Mouse (Mus musculus): Measurements from ENCODE around the gene Rasgef1b. TPM values are rescaled to one million over a fixed set of nuclear protein-coding genes. Genes with fewer than 3 reads are reported as not detected.

The Rasgef1b gene
- total and polyA plus RNA-seq, 3 experiments: 0.17 to 0.26 (median 0.21) TPM

GRCm38 (mm10) chr5:99286024-99286423 is 442.8 kb downstream of the Rasgef1b start:
- H3K36me3 ChIP-seq (replicated peaks in 1 of 2; ENCODE audit: control insufficient read depth in 1 of 2, insufficient read depth in 1 of 2, low read length in 1 of 2): no peaks in the 10 kb centered on the region
- dilution Hi-C loops (cut with MboI; ENCODE audit: extremely low pct_ligation_motif_present, extremely low pct_unique_long_range_greater_than_20kb, low sequenced_read_pairs): no loop called here
- H3K4me2 ChIP-seq (ENCODE audit: insufficient read depth, low read depth, poor library complexity, severe bottlenecking): no peak overlapping the region
- no peaks in the 10 kb centered on the region for H3K27me3 ChIP-seq (replicated peaks)
- TF ChIP-seq TBP (conservative IDR thresholded peaks at IDR 0.05; ENCODE audit: low read depth, low read length): no peak
- TF ChIP-seq JUND (conservative IDR thresholded peaks at IDR 0.05; ENCODE audit: low read depth, low read length): no peak
- no peak for TF ChIP-seq ZC3H11A (IDR thresholded peaks at IDR 0.05; ENCODE audit: low read depth, low read length)
- TF ChIP-seq ELF1 (IDR thresholded peaks at IDR 0.05; ENCODE audit: low read depth, low read length): no peak
- no peak for TF ChIP-seq UBTF (IDR thresholded peaks at IDR 0.05; ENCODE audit: low read depth, low read length)
- no peak for TF ChIP-seq RAD21 (IDR thresholded peaks at IDR 0.05; ENCODE audit: low read depth, low read length)
- TF ChIP-seq POLR2A (IDR thresholded peaks at IDR 0.05; ENCODE audit: low read depth, low read length): no peak
- TF ChIP-seq MEF2A (IDR thresholded peaks at IDR 0.05; ENCODE audit: borderline replicate concordance, low read depth, low read length): no peak
- no peak for TF ChIP-seq ZKSCAN1 (IDR thresholded peaks at IDR 0.05; ENCODE audit: borderline replicate concordance, low read depth, low read length)
- no peak for TF ChIP-seq MYC (IDR thresholded peaks at IDR 0.05; ENCODE audit: low read depth, low read length)
- no peak for TF ChIP-seq ZMIZ1 (IDR thresholded peaks at IDR 0.05; ENCODE audit: low read depth, low read length)
- TF ChIP-seq KAT2A (IDR thresholded peaks at IDR 0.05; ENCODE audit: insufficient replicate concordance, low read length): no peak
- in situ Hi-C loops (cut with MboI; ENCODE audit: low pct_ligation_motif_present, low pct_unique_long_range_greater_than_20kb, low sequenced_read_pairs): no loop called here
- peaks cover 0 to 8% of the 10 kb centered on the region in 2 experiments; a peak in 2 of 4 replicates for H3K4me1 ChIP-seq (ENCODE audit: control insufficient read depth in 1 of 2, insufficient read depth in 2 of 2)
- no peak overlapping the region for H3K27ac ChIP-seq (ENCODE audit: insufficient read depth, low read depth)
- no peaks in the 10 kb centered on the region for H3K79me2 ChIP-seq (replicated peaks; ENCODE audit: control insufficient read depth, extremely low read depth, insufficient read depth, poor library complexity, severe bottlenecking)
- no peaks in the 10 kb centered on the region for H3K9me3 ChIP-seq (replicated peaks; ENCODE audit: low read length)
- H3K4me3 ChIP-seq (replicated peaks in 1 of 3; ENCODE audit: low read depth in 2 of 3, low read length in 2 of 3, poor library complexity in 1 of 3): no peak overlapping the region
- no peak for DNase-seq (ENCODE audit: extremely low read depth)
- no peak overlapping the region for H3K9ac ChIP-seq (ENCODE audit: insufficient read depth, low read depth)

- Histone ChIP-seq H3K9me3 (replicated peaks; ENCODE audit: low read length) (no peaks in the 10 kb centered on the region), H3K27me3 (replicated peaks) (no peaks in the 10 kb centered on the region), H3K27ac (ENCODE audit: insufficient read depth, low read depth) (no peak overlapping the region), H3K4me1 (ENCODE audit: control insufficient read depth in 1 of 2, insufficient read depth in 2 of 2) (peaks cover 0 to 8% of the 10 kb centered on the region in 2 experiments; a peak in 2 of 4 replicates), H3K79me2 (replicated peaks; ENCODE audit: control insufficient read depth, extremely low read depth, insufficient read depth, poor library complexity, severe bottlenecking) (no peaks in the 10 kb centered on the region), H3K4me3 (replicated peaks in 1 of 3; ENCODE audit: low read depth in 2 of 3, low read length in 2 of 3, poor library complexity in 1 of 3) (no peak overlapping the region), H3K4me2 (ENCODE audit: insufficient read depth, low read depth, poor library complexity, severe bottlenecking) (no peak overlapping the region), H3K9ac (ENCODE audit: insufficient read depth, low read depth) (no peak overlapping the region), H3K36me3 (replicated peaks in 1 of 2; ENCODE audit: control insufficient read depth in 1 of 2, insufficient read depth in 1 of 2, low read length in 1 of 2) (no peaks in the 10 kb centered on the region)
- dilution Hi-C loops (cut with MboI; ENCODE audit: extremely low pct_ligation_motif_present, extremely low pct_unique_long_range_greater_than_20kb, low sequenced_read_pairs) (no loop called here), in situ Hi-C loops (cut with MboI; ENCODE audit: low pct_ligation_motif_present, low pct_unique_long_range_greater_than_20kb, low sequenced_read_pairs) (no loop called here)
- DNase-seq (ENCODE audit: extremely low read depth): no peak
- TF ChIP-seq CHD2 (IDR thresholded peaks at IDR 0.05; ENCODE audit: low read length) (no peak), ETS1 (conservative IDR thresholded peaks at IDR 0.05; ENCODE audit: low read depth, low read length) (no peak), UBTF (IDR thresholded peaks at IDR 0.05; ENCODE audit: low read depth, low read length) (no peak), EP300 (IDR thresholded peaks at IDR 0.05; ENCODE audit: low read length) (no peak), TBP (conservative IDR thresholded peaks at IDR 0.05; ENCODE audit: low read depth, low read length) (no peak), E2F4 (IDR thresholded peaks at IDR 0.05; ENCODE audit: insufficient replicate concordance, low read depth, low read length) (no peak), ZC3H11A (IDR thresholded peaks at IDR 0.05; ENCODE audit: low read depth, low read length) (no peak)
Measured at GRCm38 (mm10) chr5:99284369-99284768, 444.5 kb downstream of the Rasgef1b start.
